Mouse (Mus musculus): ENCODE data around the gene Tmem9. TPM values are rescaled to one million over a fixed set of nuclear protein-coding genes. Genes with fewer than 3 reads are reported as not detected.
A peak's percentile ranks its signal among the peaks of the same experiment; 100 is the strongest.

Tmem9 gene
- total RNA-seq, 2 experiments from 2014 or later, result 53.7 to 56.7 TPM

- DNase-seq (ENCODE audit: extremely low spot score in 1 of 2, low spot score in 2 of 2), result no peak
- no peak overlapping the region for H3K4me3 ChIP-seq
- intact Hi-C loops (cut with DNase I), result no loop called here
- no peak overlapping the region for H3K27ac ChIP-seq
- no peak for TF ChIP-seq CTCF (IDR thresholded peaks at IDR 0.05)
Measured at GRCm38 (mm10) chr1:136001438-136001837, 6.5 kb upstream of the Tmem9 start.

GRCm38 (mm10) chr1:136006292-136006748 lies 1.6 kb upstream of the Tmem9 start, which contains the start of gene Igfn1:
TSS of gene Igfn1 (minus strand) at chr1:136006342.
- no peak for DNase-seq (ENCODE audit: extremely low spot score in 1 of 2, low spot score in 2 of 2)
- Histone ChIP-seq H3K4me3 (no peak within 1 kb of the TSS), H3K27ac (no peak within 1 kb of the TSS)
- intact Hi-C loops (cut with DNase I), result no loop called here
- no peak for TF ChIP-seq CTCF (IDR thresholded peaks at IDR 0.05)

GRCm38 (mm10) chr1:136008159-136008533 lies 196 bp downstream of the Tmem9 start:
- no peak for DNase-seq (ENCODE audit: extremely low spot score in 1 of 2, low spot score in 2 of 2)
- no peak for TF ChIP-seq CTCF (IDR thresholded peaks at IDR 0.05)
- Histone ChIP-seq H3K4me3 (peak overlapping the region; percentile 42), H3K27ac (no peak overlapping the region)
- intact Hi-C loops (cut with DNase I), result no loop called here

- no peak; the same call in 1 of the 2 replicates for TF ChIP-seq CTCF (IDR thresholded peaks at IDR 0.05)
Measured at GRCm38 (mm10) chr1:136010247-136010646, 2.3 kb downstream of the Tmem9 start.

GRCm38 (mm10) chr1:136013513-136013912 lies 5.6 kb downstream of the Tmem9 start:
- no peak for DNase-seq (ENCODE audit: extremely low spot score in 1 of 2, low spot score in 2 of 2)
- Histone ChIP-seq H3K4me3 (no peak overlapping the region), H3K27ac (no peak overlapping the region)
- intact Hi-C loops (cut with DNase I), result no loop called here
- TF ChIP-seq CTCF (IDR thresholded peaks at IDR 0.05), result no peak

More at GRCm38 (mm10) chr1:136010247-136010646, 2.3 kb downstream of the Tmem9 start:
- H3K4me3 ChIP-seq, result no peak overlapping the region
- no peak overlapping the region for H3K27ac ChIP-seq
- DNase-seq (ENCODE audit: extremely low spot score in 1 of 2, low spot score in 2 of 2), result no peak
- intact Hi-C loops (cut with DNase I), result no loop called here

- Histone ChIP-seq H3K4me3 (no peak overlapping the region), H3K27ac (no peak overlapping the region)
- intact Hi-C loops (cut with DNase I), result no loop called here
- no peak for TF ChIP-seq CTCF (IDR thresholded peaks at IDR 0.05)
- no peak for DNase-seq (ENCODE audit: extremely low spot score in 1 of 2, low spot score in 2 of 2)
Measured at GRCm38 (mm10) chr1:136014796-136015502, 7.0 kb downstream of the Tmem9 start.

GRCm38 (mm10) chr1:136017307-136017706 lies 9.4 kb downstream of the Tmem9 start:
- Histone ChIP-seq H3K4me3 (peak overlapping the region; percentile 89), H3K27ac (peak overlapping the region; percentile 68)
- no peak for TF ChIP-seq CTCF (IDR thresholded peaks at IDR 0.05)
- intact Hi-C loops (cut with DNase I), result no loop called here
- DNase-seq (ENCODE audit: extremely low spot score in 1 of 2, low spot score in 2 of 2), result no peak

- peak; percentile 90 to 91 for DNase-seq (ENCODE audit: extremely low spot score in 1 of 2, low spot score in 2 of 2)
- Histone ChIP-seq H3K4me3 (peak overlapping the region; percentile 89), H3K27ac (peak overlapping the region; percentile 88)
- intact Hi-C loops (cut with DNase I), result loop anchor here (2.0 kb wide), 1 partner anchor 59 kb away; no protein-coding TSS in a partner anchor
- no peak; the same call in 1 of the 2 replicates for TF ChIP-seq CTCF (IDR thresholded peaks at IDR 0.05)
Measured at GRCm38 (mm10) chr1:136017907-136018313, 10.0 kb downstream of the Tmem9 start.

GRCm38 (mm10) chr1:136018390-136019189 lies 10.6 kb downstream of the Tmem9 start:
- Histone ChIP-seq H3K27ac (peak overlapping the region; percentile 88), H3K4me3 (peak overlapping the region; percentile 89)
- no peak for TF ChIP-seq CTCF (IDR thresholded peaks at IDR 0.05)
- no peak for DNase-seq (ENCODE audit: extremely low spot score in 1 of 2, low spot score in 2 of 2)
- intact Hi-C loops (cut with DNase I), result loop anchor here (2.0 kb wide), 1 partner anchor 60 kb away; no protein-coding TSS in a partner anchor

GRCm38 (mm10) chr1:136030201-136030600 lies 22.3 kb downstream of the Tmem9 start:
- no peak for DNase-seq (ENCODE audit: extremely low spot score in 1 of 2, low spot score in 2 of 2)
- TF ChIP-seq CTCF (IDR thresholded peaks at IDR 0.05), result no peak
- Histone ChIP-seq H3K27ac (no peak overlapping the region), H3K4me3 (no peak overlapping the region)
- intact Hi-C loops (cut with DNase I), result no loop called here

- Histone ChIP-seq H3K27ac (no peak overlapping the region), H3K4me3 (no peak overlapping the region)
- no peak for DNase-seq (ENCODE audit: extremely low spot score in 1 of 2, low spot score in 2 of 2)
- TF ChIP-seq CTCF (IDR thresholded peaks at IDR 0.05), result no peak
- intact Hi-C loops (cut with DNase I), result no loop called here
Measured at GRCm38 (mm10) chr1:136031697-136032096, 23.7 kb downstream of the Tmem9 start.

GRCm38 (mm10) chr1:136032961-136033360 lies 25.0 kb downstream of the Tmem9 start:
- DNase-seq (ENCODE audit: extremely low spot score in 1 of 2, low spot score in 2 of 2), result no peak
- Histone ChIP-seq H3K27ac (no peak overlapping the region), H3K4me3 (no peak overlapping the region)
- intact Hi-C loops (cut with DNase I), result no loop called here
- no peak for TF ChIP-seq CTCF (IDR thresholded peaks at IDR 0.05)
